Mouse (Mus musculus) ES-CJ7 (cell line): Measurements from ENCODE around the gene 1700016D06Rik.

Source experiments
- DNase-seq: peaks from one replicate; pipeline ENCODE4 v3.0.0; 2011; ENCODE audit warnings: low read depth, low spot score

1700016D06Rik gene

DNA sequence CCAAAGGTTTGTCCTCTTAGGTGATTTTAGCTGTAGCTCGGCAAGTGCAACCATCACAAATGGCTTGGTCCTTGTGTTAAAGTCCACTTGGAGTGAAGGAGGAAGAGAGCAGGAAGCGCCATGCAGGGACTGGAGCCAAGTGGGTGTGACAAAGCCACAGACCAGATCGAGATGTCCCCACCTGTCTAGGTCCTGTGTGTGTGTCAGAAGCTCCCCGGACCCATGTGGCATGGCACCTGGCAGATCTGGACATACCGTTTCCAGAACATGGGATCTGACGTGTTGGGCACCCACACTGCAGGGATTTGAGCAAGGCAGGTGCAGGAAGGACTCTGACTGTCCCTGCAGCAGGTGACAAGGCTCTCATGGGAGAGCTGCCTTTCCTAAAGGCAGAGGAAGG, 565 bp upstream of the 1700016D06Rik start:
- DNase-seq: no peak

DNA sequence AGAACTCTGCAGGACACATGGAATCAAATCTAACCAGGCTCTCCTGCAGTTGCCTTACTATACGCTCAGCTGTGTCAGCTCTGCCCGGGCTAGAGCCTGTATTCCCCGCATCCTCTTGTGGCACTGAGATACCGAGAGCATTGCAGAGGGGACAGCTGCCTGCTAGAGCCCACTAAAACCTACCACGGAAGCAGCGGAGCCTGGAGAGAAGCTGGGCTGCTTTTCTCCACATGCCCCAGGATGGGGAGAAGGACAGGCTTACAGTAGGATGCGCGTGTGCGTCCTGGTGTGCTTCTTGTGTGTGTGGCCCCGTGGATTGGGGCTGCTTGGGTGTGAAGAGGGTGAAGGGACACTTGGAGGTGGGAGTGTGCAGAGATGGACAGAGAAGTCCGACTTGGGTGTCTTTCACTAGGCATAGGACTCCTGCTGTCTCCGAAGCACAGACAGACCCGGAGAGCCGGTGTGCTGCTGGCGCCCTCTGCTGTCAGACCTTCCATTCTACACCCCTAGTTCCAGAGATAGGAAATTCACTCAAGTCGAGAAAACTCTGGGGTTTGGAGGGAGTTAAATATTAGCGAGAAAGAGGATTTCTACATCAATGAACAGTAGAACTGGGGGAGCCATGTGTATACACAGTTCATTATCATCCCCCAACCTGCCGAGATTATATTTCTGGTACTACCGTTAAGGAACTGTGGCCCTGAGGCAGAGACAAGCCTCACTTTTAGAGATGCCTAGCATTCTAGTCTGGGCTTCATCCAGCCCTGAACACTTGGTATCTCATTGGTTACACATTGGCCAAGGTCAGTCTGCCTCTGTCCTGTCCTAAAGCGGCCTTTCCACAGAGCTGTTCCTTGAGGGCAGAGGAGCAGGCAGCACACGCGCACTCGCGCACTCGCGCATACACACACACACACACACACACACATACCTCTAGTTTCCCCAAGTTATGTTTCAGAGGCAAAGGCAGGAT, 517 bp downstream of the 1700016D06Rik start:
- peak; percentile 86 for DNase-seq

DNA sequence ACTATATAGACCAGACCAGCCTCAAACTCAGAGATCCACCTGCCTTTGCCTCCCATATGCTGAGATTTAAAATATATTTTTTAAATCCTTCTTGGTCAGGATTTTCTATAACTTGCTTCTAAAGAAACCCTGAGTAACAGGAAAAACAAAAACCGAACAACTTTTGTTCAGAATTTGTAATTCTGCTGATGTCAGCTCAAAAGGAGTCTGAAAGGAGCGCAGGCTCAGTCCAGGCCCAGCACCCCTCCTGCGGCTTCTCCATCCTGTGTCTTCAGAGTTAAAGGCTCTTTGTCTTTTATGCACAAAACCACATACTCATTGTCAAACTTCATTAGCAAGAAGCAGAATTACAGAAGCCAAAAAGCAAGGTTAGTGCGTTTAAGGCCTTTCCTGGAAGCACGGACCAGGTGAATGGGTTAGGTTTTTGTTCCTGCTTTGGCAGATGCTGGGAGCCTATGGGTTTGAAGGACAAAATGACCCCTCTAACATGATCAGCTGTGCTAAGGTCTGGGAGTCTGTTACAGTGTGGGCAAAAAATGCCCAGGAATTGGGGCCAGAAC, 1.3 kb downstream of the 1700016D06Rik start:
- peak; percentile 51 for DNase-seq

- no peak for DNase-seq
Measured at GRCm38 (mm10) chr8:11697467-11697866, 3.4 kb downstream of the 1700016D06Rik start.

DNA sequence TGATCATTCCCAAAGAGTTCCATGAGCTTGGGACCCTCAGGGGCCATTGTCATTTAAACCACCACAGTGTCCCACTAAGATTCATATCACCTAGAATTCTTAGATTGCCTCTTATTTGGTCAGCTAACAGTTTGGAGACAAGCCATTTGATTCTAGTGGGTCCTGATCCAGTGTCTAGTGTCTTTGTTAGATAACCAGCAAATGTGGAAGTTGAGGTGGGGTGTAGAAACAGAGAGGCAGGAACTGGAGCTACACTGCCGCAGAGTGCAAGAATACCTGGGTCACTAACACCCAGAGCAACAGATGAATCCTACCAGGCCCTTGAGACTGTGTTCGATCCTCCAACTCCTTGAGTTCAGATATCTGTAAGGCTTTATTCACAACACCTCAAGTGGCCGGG, 4.7 kb downstream of the 1700016D06Rik start:
- no peak for DNase-seq

DNA sequence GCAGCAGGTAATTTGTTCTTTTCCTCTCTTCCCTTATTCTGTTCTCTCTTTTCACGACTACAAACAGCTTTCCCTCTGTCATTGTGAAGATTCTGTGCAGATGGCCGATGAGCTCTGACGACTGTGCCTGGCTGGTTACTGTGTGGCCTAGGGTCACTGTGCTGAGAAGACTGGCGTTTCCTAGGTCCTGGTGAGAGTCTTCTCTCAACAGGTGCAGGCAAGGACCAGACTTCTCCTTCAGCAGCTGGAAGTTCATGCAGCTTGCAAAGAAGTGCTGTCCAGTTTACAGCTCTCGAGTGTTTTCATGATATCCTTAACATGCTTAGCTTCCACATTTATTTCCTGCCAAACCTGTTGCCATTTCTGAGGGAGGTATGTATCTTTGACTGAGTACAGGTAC, 6.9 kb downstream of the 1700016D06Rik start:
- no peak for DNase-seq

- no peak for DNase-seq
Measured at GRCm38 (mm10) chr8:11692455-11692854, 8.4 kb downstream of the 1700016D06Rik start.

GRCm38 (mm10) chr8:11691761-11692160, 9.1 kb downstream of the 1700016D06Rik start:
- no peak for DNase-seq

GRCm38 (mm10) chr8:11691284-11691683, 9.6 kb downstream of the 1700016D06Rik start:
- no peak for DNase-seq

- no peak for DNase-seq
Measured at GRCm38 (mm10) chr8:11689945-11690344, 10.9 kb downstream of the 1700016D06Rik start.

DNA sequence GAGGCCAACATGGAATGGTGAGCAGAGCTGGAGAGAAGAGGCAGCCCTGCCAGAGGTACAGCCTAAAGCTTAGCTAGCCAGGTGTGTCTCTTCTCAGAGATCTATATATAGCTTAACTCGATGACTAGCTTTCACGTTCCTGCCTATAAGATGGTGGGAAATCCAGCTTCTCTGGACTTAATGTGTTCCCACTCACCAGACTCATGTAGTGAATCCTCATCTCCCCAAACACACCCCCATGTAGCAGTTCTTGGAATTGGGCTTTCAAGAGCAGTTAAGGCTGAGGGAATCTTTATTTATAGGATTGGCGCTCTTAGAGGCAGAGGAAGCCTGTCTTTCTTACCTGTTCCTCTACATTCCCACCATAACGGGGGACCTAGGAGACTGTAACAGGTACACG, 13.6 kb downstream of the 1700016D06Rik start:
- no peak for DNase-seq

DNA sequence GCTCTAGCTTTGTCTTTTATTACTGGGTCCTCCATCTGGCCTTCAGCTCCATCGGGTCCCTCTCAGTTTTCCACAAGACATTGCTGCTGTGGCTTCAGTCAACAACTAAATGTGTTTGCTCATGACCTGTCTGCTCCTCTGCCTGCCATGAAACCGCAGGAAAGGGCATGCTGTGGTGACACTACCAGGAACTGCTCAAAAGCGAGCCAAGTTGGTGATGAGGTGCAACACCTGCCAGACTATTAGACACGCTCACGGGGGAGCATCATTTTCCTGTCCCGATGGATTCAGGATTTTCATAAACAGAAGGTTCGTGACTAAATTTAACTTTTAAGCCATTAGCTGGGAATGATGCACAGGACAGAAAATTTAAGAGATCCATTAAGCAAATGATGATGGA, 16.3 kb downstream of the 1700016D06Rik start:
- no peak for DNase-seq

DNA sequence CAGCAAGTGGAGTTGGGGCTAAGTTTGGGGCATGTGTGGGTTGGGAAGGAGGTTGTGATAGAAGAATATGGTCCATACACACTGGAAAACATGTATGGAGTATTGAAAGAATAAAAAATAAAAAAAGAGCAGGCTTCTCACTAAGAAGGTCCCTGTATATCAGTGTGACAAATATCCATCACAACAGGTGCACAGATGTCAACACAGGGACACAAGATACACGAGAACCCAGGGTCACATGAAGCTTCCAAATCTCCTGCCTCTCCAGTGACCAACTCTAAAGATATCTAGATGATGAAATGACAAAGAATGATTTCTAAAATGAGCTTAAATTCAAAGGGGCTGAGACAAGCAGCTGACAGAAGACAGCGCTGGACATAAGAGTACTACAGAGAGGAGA, 32.6 kb downstream of the 1700016D06Rik start:
- DNase-seq: no peak

DNA sequence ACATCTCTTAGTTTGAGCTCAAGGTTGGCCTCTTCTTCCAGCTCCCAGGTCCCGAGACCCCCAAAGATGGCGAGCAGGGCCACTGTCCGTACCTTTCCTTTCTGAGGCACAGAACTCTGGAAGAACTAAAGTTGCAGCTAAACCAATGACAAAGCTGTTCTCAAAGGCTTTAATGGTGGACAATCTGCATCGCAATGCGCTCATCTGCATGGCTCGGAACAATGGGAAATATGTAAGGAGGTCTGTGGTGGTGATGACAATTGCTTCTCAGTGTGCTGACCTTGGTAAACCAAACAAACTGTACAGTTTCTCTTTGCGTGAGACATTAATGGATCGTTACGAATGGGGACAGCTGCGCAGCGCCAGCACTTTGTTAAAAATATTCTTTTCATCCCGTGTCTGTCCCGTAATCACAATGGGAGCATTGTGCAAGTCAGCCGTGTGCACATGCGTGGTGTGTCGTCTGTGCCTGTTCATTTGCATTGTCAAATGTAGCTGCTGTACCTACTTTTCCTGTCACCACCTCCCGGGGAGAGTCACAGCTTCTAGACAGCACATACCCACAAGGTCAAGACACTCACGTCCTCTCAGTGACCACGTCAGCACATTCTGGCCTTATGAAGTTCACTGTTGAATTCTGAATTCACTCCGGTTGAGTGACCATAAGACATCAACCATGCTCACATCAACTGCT, 34.7 kb downstream of the 1700016D06Rik start:
- peak; percentile 54 for DNase-seq

- no peak for DNase-seq
Measured at GRCm38 (mm10) chr8:11661969-11662368, 38.9 kb downstream of the 1700016D06Rik start.

DNA sequence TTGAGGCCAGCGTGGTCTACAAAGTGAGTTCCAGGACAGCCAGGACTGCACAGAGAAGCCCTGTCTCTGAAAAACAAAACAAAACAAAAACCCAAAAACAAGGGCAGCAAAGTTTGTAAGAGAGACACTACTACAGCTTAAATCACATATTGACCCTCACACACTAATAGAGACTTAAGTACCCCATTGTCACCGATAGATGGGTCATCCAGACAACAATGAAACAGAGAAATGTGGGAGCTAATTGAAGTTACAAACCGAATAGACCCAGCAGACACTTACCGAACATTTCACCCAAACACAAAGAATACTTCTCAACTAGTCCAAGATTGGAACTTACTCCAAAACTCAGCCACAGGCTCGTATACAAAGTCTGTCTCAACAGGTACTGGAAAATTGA, 50.8 kb downstream of the 1700016D06Rik start:
- peak; percentile 70 for DNase-seq

DNA sequence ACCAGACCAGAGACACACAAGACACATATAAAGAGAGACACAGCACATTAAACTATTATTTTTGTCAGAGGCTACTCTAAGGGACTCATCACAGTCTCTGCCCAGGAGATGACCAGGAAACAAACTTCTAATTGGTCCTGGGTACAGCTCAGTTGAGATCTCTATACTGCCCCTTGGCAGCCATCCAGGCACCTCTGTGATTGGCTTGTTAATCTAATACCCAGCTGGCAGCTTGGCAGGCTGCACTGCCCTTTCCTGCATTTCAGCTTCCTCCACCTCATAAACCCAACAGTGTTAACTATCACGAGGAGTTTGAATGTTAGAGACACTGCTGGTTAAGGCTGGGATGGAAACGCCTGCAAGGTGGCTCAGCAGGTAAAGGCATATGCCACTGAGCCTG, 57.7 kb downstream of the 1700016D06Rik start:
- no peak for DNase-seq

DNA sequence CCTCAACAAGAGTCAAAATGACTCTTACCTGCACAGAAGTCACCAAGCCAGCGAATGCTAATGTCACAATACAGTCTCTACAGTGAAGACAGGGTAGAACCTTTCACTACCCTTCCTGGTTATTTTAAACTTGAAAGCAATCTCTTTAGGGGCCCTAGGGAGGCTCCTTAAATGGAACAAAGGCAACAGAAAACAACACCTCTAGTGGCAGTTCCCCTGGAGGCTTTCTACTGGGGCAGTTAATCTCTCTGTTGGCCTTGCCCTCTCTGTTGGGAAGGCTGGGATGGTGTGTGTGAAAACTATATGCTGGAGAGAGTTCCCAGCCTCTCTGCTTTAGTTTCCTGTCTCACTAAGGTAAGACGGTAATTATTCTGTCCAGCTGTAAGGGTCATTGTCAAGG, 60.3 kb downstream of the 1700016D06Rik start:
- peak; percentile 79 for DNase-seq

GRCm38 (mm10) chr8:11637531-11637930, 63.3 kb downstream of the 1700016D06Rik start:
- DNase-seq: no peak

DNA sequence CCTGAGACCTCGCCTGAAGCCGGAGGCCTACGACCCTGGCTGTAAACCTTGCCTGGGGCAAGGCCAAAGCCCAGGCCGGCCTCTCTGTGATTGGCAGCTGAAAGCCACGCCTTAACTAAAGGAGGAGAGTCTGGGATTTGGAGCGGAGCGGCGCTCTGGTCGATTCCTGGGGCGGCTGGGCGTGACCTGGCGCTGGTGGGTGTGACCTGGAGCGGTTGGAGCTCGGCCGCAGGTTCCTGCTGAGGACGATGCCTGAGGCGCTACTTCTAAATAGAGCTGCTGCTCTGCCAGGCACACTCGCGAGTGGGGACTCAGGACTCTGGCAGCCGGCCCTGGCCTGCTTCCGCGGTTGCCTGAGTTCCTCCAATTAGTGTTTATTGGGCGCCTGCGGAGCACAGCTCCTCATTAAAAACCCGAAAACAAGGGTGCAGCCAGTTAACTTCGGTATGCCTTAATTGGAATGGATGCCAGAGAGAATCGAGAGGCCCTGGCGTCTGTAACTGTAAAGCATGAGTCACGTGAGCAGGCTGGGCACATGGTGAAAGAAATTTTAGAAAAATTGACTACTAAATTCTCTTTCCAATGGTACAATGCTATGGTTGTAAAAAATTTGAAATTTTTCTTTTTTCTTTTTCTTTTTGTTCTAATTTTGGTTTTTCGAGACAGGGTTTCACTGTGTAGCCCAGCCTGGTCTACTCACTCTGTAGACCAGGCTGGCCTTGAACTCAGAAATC, 64.4 kb downstream of the 1700016D06Rik start:
- DNase-seq: peak; percentile 100

DNA sequence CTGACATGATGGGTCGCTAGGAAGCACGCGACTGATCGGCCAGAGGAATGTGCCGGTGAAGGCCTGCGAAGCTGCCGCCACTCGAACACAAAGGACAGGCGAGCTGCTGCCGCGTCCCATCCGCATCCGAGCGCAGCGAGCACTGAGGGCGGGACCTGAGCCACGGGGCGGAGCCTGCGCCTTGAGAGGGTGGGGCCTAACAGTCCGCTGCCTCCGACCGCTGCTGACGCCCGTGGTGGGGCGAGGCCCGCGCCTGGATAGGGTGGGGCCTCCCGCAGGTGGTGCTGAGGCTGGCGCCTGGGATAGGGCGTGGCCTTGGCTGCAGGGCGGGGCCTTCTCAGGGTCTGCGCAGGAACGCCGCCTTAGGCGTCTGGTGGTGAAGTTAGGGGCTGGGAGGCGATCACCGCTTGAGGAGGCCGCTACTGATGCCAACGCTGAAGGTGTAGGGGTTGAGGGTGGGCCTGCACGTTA, 65.2 kb downstream of the 1700016D06Rik start, which contains the start of gene Ankrd10:
Ankrd10 (minus strand) TSS at position 147 of the 471 bp plus-strand sequence.
- DNase-seq: peak; percentile 99
